Mouse (Mus musculus) intestine, embryonic 14.5 days (tissue): ENCODE results near the gene Dgkz. TPM values are rescaled to one million over a fixed set of nuclear protein-coding genes. Genes with fewer than 3 reads are reported as not detected.

ENCODE experiments used
- ATAC-seq: fragments of 200-750 bp; cut with Nextera tagmentation; replicated peaks from 2 replicates; pipeline ENCODE4 v1.8.0; 2017; ENCODE audit warnings: low read depth, moderate number of reproducible peaks, moderate TSS enrichment, moderate library complexity; ENCODE audit not compliant: low FRiP score, low TSS enrichment
- DNase-seq: peaks from one replicate; pipeline ENCODE4 v3.0.0-alpha.2; 2018; ENCODE audit warnings: low spot score
- H3K27ac ChIP-seq: fragments of 300-500 bp; sonication (generic); 2 replicates; pipeline ENCODE4 v1.5.1; 2014; ENCODE audit warnings: low read depth, mild to moderate bottlenecking, control low read depth
- H3K27me3 ChIP-seq: fragments of 300-500 bp; sonication (generic); replicated peaks from 2 replicates; pipeline ENCODE4 v1.6.1; 2014; ENCODE audit warnings: low read length, control low read depth; ENCODE audit not compliant: control insufficient read depth, insufficient read depth
- H3K36me3 ChIP-seq: fragments of 300-500 bp; sonication (generic); 2 replicates; pipeline ENCODE4 v1.6.1; 2014; ENCODE audit warnings: low read length, control low read depth; ENCODE audit not compliant: control insufficient read depth, insufficient read depth
- H3K4me1 ChIP-seq: fragments of 300-500 bp; sonication (generic); replicated peaks from 2 replicates; pipeline ENCODE4 v1.6.1; 2014; ENCODE audit warnings: low read length, control low read depth, mixed read lengths; ENCODE audit not compliant: control insufficient read depth, insufficient read depth
- H3K4me2 ChIP-seq: fragments of 300-500 bp; sonication (generic); 2 replicates; pipeline ENCODE4 v1.6.1; 2014; ENCODE audit warnings: low read length
- H3K4me3 ChIP-seq: fragments of 300-500 bp; sonication (generic); 2 replicates; pipeline ENCODE4 v1.5.1; 2014; ENCODE audit warnings: low read depth, low read length, control low read depth, mixed read lengths
- H3K9ac ChIP-seq: fragments of 300-500 bp; sonication (generic); 2 replicates; pipeline ENCODE4 v1.6.1; 2014; ENCODE audit warnings: mild to moderate bottlenecking, low read length
- H3K9me3 ChIP-seq: fragments of 300-500 bp; sonication (generic); 2 replicates; pipeline ENCODE4 v1.6.1; 2016; ENCODE audit warnings: low read length, control low read depth; ENCODE audit not compliant: control insufficient read depth
- WGBS: fragments of 180-500 bp; shearing (Covaris S2); extraction: QIAGEN DNeasy Blood & Tissue Kit; methylation state at CpG from one replicate; pipeline ENCODE4 v1.1.7; 2014; 5-methylcytosine and 5-hydroxymethylcytosine counted together
- polyA plus RNA-seq: library from polyadenylated mRNA; unstranded; fragments of >200 nt; fragmentation: Nextera tagmentation; extraction: Ambion mirVana; gene quantifications from 2 replicates; pipeline ENCODE4 v1.2.1, GENCODE M21; 2014

Dgkz gene
- 71.9 and 75.6 TPM in 2 replicates for polyA plus RNA-seq

GRCm38 (mm10) chr2:91975581-91976541 is at the start of gene Dgkz:
Dgkz (minus strand) TSS chr2:91975864.
- WGBS = 2% methylated on average over 78 of the region's 79 CpGs
- Histone ChIP-seq H3K4me2 (peak within 1 kb of the TSS; percentile 61), H3K27me3 (peaks cover 38% of the 10 kb centered on the region), H3K4me3 (peak within 1 kb of the TSS; percentile 36), H3K9me3 (no peaks in the 10 kb centered on the region), H3K4me1 (peaks cover 43% of the 10 kb centered on the region), H3K36me3 (no peaks in the 10 kb centered on the region), H3K27ac (no peak within 1 kb of the TSS), H3K9ac (peak within 1 kb of the TSS; percentile 11; the same call in 1 of the 2 replicates)
- ATAC-seq (0 out of 2 replicates have a peak, but pooled peaks have one; percentile 13), DNase-seq (peak; percentile 71)

- H3K27me3 ChIP-seq = no peaks in the 10 kb centered on the region
- H3K4me2 ChIP-seq = no peak overlapping the region
- ATAC-seq (no peak), DNase-seq (no peak)
- H3K4me3 ChIP-seq = no peak overlapping the region
- H3K9ac ChIP-seq = no peak overlapping the region
- H3K27ac ChIP-seq = no peak overlapping the region
- no peaks in the 10 kb centered on the region for H3K36me3 ChIP-seq
- H3K4me1 ChIP-seq = peaks cover 21% of the 10 kb centered on the region
- WGBS = 98% methylated on average over 2 of the region's 2 CpGs
- no peaks in the 10 kb centered on the region for H3K9me3 ChIP-seq
These were observed 49.5 kb upstream of the Dgkz start for GRCm38 (mm10) chr2:92025202-92025601.

GRCm38 (mm10) chr2:92024274-92024672 is 48.6 kb upstream of the Dgkz start, which contains the start of gene Creb3l1:
Creb3l1 (minus strand) TSS chr2:92024502.
- H3K9ac ChIP-seq = peak within 1 kb of the TSS; percentile 62
- peak within 1 kb of the TSS; percentile 66 for H3K4me3 ChIP-seq
- H3K4me1 ChIP-seq = peaks cover 29% of the 10 kb centered on the region
- H3K4me2 ChIP-seq = peak within 1 kb of the TSS; percentile 87
- no peaks in the 10 kb centered on the region for H3K9me3 ChIP-seq
- H3K27me3 ChIP-seq = no peaks in the 10 kb centered on the region
- peak; percentile 32; the same call in 1 of the 2 replicates for ATAC-seq
- no peaks in the 10 kb centered on the region for H3K36me3 ChIP-seq
- peak within 1 kb of the TSS; percentile 61 for H3K27ac ChIP-seq
- peak; percentile 86 for DNase-seq
- WGBS = 1% methylated on average over 25 of the region's 27 CpGs

DNA sequence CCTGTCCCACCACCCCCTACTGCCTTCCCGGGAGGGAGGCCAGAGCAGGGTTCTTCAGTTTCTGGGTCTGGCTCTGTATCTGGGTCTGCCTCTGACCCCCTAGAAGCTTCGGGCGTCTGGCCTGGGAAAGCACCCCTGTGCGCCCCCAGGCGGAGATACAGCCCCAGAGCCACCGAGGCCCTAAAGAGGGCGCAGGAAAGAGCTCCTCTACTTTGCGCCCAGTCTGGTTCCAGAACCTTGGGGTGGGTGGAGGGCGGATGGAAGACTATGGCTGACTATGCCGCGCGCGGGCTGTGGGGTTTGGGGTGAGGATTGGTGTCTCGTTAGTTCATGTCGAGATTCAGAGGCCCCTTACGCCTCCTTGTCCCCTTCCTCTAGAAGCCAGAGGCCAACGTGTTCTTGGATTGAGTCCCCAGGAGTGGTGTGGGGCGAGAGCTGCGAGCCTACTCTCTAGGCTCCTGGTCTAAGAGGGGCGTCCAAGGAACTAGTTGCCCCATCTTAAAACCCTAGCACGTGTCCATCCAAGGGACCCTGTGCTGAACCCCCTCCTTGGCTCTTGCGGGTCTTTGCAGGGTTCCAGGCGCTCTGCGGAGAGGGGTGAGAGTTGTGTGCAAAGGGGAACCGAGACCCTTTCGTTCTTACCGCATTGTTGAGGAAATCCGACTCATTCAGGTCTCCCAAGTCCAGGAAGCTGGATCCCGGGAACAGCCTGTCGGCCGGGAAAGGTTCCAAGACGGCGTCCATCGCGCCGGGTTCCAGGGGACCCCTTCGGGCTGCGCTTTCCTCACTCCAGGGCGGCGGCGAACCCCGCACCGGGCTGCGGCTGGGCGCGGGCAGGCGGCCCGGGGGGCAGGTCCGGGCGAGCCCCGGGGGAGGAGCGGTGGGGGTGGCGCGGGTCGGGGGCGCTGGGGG is 48.0 kb upstream of the Dgkz start:
- 5% methylated on average over 54 of the region's 56 CpGs for WGBS
- no peaks in the 10 kb centered on the region for H3K9me3 ChIP-seq
- peaks cover 36% of the 10 kb centered on the region for H3K4me1 ChIP-seq
- no peaks in the 10 kb centered on the region for H3K36me3 ChIP-seq
- H3K27me3 ChIP-seq = no peaks in the 10 kb centered on the region
- peak overlapping the region; percentile 62 for H3K9ac ChIP-seq
- H3K4me3 ChIP-seq = peak overlapping the region; percentile 66
- H3K4me2 ChIP-seq = peak overlapping the region; percentile 87
- ATAC-seq = peak; percentile 36; the same call in 1 of the 2 replicates
- H3K27ac ChIP-seq = peak overlapping the region; percentile 61
- DNase-seq = peak; percentile 75

DNA sequence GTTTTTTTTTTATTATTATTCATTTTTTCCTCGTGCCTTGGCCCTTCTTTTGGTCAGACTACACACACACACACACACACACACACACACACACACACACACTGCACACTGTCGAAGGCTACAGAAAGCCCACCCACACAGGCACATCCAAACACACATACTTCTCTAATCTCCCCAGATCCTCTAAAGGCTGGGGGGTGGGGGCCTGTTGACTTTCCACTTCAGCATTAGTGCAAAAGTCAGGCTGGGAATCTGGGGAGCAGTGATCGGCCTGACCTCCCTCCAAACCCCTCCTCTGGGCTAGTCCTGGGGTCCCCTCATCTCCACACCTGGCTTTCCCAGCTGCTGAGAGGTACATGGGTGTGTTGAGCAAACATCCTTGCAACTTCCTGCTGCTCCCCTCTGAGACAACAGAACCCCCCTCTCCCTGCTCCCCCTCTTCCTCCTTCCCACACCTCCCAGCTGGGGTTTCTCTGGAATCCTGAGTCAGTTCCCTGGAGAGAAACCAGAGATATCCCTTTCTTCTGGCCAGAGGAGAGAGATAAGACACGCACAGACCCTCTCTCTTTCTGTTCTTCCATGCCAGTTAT is 45.1 kb upstream of the Dgkz start:
- no peak for DNase-seq
- Histone ChIP-seq H3K4me1 (peaks cover 59% of the 10 kb centered on the region), H3K36me3 (no peaks in the 10 kb centered on the region), H3K9ac (no peak overlapping the region), H3K4me3 (no peak overlapping the region), H3K27ac (peak overlapping the region; percentile 75), H3K4me2 (peak overlapping the region; percentile 33), H3K27me3 (no peaks in the 10 kb centered on the region), H3K9me3 (no peaks in the 10 kb centered on the region)
- WGBS = 11% methylated on average over 4 of the region's 4 CpGs
- ATAC-seq = no peak

GRCm38 (mm10) chr2:92017440-92017839 is 41.8 kb upstream of the Dgkz start:
- H3K4me2 ChIP-seq = no peak overlapping the region
- WGBS = 59% methylated on average over 1 of the region's 1 CpGs
- ATAC-seq = no peak

DNA sequence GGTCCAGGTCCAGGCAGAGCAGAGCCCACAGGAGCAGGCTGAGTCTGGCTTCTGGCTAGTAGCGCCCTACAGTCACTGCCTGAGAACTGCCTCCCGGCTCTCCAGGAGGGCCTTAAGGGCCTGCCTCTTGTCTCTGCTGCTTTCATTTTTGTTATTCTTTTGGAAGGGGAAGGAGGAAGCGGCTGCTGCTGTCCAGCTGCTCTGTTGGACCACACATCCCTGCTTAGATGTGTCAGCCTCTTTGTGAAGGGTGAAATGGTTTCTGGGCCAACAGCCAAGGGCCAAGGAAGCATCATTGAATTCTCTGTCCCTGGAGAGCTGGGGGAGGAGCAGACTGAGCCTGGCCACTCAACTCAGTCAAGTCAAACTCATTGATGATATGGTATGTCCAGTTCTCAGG is 41.3 kb upstream of the Dgkz start:
- Histone ChIP-seq H3K4me1 (peaks cover 74% of the 10 kb centered on the region), H3K27me3 (no peaks in the 10 kb centered on the region), H3K4me2 (peak overlapping the region; percentile 20; the same call in 1 of the 2 replicates), H3K27ac (peak overlapping the region; percentile 60), H3K36me3 (no peaks in the 10 kb centered on the region), H3K4me3 (no peak overlapping the region), H3K9me3 (no peaks in the 10 kb centered on the region), H3K9ac (no peak overlapping the region)
- no peak; the same call in 1 of the 2 replicates for ATAC-seq
- WGBS = 37% methylated on average over 3 of the region's 3 CpGs
- peak; percentile 69 for DNase-seq

More at GRCm38 (mm10) chr2:92017440-92017839, 41.8 kb upstream of the Dgkz start:
- no peak for DNase-seq
- Histone ChIP-seq H3K36me3 (no peaks in the 10 kb centered on the region), H3K4me1 (peaks cover 73% of the 10 kb centered on the region), H3K9me3 (no peaks in the 10 kb centered on the region), H3K27me3 (no peaks in the 10 kb centered on the region), H3K27ac (peak overlapping the region; percentile 60; the same call in 1 of the 2 replicates), H3K4me3 (no peak overlapping the region), H3K9ac (no peak overlapping the region)

DNA sequence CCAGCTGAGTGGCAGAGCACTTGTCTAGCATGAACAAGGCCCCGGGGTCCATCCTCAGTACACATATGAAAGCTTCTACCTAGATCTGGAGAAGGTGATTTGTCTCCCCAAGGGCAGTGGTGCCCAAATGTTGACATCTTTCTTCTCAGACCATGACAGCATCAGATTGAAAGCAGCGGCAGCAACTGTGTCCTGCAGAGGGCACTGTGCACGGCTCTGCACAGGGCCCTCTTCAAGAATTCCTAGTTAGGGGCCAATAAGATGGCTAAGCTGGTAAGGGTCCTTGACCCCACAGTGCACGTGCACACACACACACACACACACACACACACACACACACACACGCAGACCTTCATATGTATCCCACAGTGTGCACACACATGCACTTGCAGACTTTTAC is 39.2 kb upstream of the Dgkz start:
- Histone ChIP-seq H3K4me2 (no peak overlapping the region), H3K27me3 (no peaks in the 10 kb centered on the region), H3K9ac (no peak overlapping the region), H3K27ac (no peak overlapping the region), H3K36me3 (no peaks in the 10 kb centered on the region), H3K4me1 (peaks cover 61% of the 10 kb centered on the region), H3K9me3 (no peaks in the 10 kb centered on the region), H3K4me3 (no peak overlapping the region)
- ATAC-seq (no peak), DNase-seq (no peak)
- 93% methylated on average over 5 of the region's 5 CpGs for WGBS
